Mouse (Mus musculus) kidney, embryonic 14.5 days (tissue): ENCODE data around the gene Tbc1d2. TPM values are rescaled to one million over a fixed set of nuclear protein-coding genes. Genes with fewer than 3 reads are reported as not detected.
"Not testable (repeated sequence)": the region's sequence is repeated elsewhere in the genome, so short reads cannot be mapped to it uniquely, and the experiment has no call there.

Source experiments
- ATAC-seq: fragments of 200-750 bp; cut with Nextera tagmentation; 2 replicates; pipeline ENCODE4 v1.8.0; 2017; ENCODE audit warnings: moderate number of reproducible peaks, mild to moderate bottlenecking, moderate TSS enrichment, moderate library complexity; ENCODE audit not compliant: low FRiP score, low TSS enrichment
- H3K27ac ChIP-seq: fragments of 300-500 bp; sonication (generic); 2 replicates; pipeline ENCODE4 v1.5.1; 2014; ENCODE audit warnings: low read depth, mild to moderate bottlenecking, low read length, moderate library complexity, mixed read lengths
- H3K27me3 ChIP-seq: fragments of 300-500 bp; sonication (generic); 2 replicates; pipeline ENCODE4 v1.6.1; 2014; ENCODE audit warnings: mild to moderate bottlenecking, low read length; ENCODE audit not compliant: control insufficient read depth, insufficient read depth
- H3K36me3 ChIP-seq: fragments of 300-500 bp; sonication (generic); 2 replicates; pipeline ENCODE4 v1.6.1; 2014; ENCODE audit warnings: low read length, mixed read lengths; ENCODE audit not compliant: control insufficient read depth, insufficient read depth
- H3K4me1 ChIP-seq: fragments of 300-500 bp; sonication (generic); 2 replicates; pipeline ENCODE4 v1.6.1; 2014; ENCODE audit warnings: low read length, mixed read lengths; ENCODE audit not compliant: control insufficient read depth, insufficient read depth
- H3K4me2 ChIP-seq: fragments of 300-500 bp; sonication (generic); replicated peaks from 2 replicates; pipeline ENCODE4 v1.6.1; 2014; ENCODE audit warnings: low read depth, mild to moderate bottlenecking, low read length
- H3K4me3 ChIP-seq: fragments of 300-500 bp; sonication (generic); 2 replicates; pipeline ENCODE4 v1.5.1; 2014; ENCODE audit warnings: mild to moderate bottlenecking, low read length
- H3K9ac ChIP-seq: fragments of 300-500 bp; sonication (generic); 2 replicates; pipeline ENCODE4 v1.6.1; 2014; ENCODE audit warnings: low read depth, mild to moderate bottlenecking, low read length, moderate library complexity
- H3K9me3 ChIP-seq: fragments of 300-500 bp; sonication (generic); 2 replicates; pipeline ENCODE4 v1.6.1; 2016; ENCODE audit warnings: low read length; ENCODE audit not compliant: control insufficient read depth
- WGBS: fragments of 180-500 bp; shearing (Covaris S2); extraction: QIAGEN DNeasy Blood & Tissue Kit; methylation state at CpG from one replicate; pipeline ENCODE4 v1.1.7; 2014; 5-methylcytosine and 5-hydroxymethylcytosine counted together
- polyA plus RNA-seq: library from polyadenylated mRNA; unstranded; fragments of >200 nt; fragmentation: Nextera tagmentation; extraction: Ambion mirVana; gene quantifications from 2 replicates; pipeline ENCODE4 v1.2.1, GENCODE M21; 2014

Tbc1d2 gene
- polyA plus RNA-seq, 1 experiment from 2014 or later: 2.6 TPM

DNA sequence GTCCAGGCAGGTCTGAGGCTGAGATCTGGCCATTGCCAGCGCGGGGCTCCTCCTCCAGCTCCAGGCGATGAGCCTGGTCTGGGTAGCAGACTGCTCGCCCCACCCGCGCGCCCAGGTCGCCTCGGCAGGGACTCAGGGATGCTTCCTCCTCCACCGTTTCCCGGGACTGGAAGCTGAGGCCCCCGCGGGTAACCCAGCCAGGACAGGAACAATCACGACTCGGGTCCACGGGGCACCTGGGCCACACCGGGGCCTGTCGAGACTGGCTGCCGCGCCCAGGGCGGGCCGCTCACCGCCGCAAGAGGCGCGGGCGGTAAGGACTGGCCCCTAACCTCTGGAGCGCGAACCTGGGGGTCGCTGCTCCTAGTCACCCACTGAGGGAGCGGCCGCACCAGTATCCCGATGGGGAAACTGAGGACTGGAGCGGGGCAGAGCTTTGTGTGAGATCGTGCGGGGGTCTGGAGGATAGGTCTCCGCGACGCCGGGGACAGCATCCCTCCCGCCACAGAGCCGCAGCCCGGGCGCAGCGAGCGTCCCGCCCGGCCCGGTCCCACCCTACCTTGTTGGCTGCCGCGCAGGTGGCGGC, 48.7 kb downstream of the Tbc1d2 start:
- Histone ChIP-seq H3K9me3 (no peaks in the 10 kb centered on the region), H3K36me3 (no peaks in the 10 kb centered on the region), H3K4me2 (peak overlapping the region; percentile 98), H3K4me1 (no peaks in the 10 kb centered on the region), H3K27ac (no peak overlapping the region), H3K4me3 (peak overlapping the region; percentile 57), H3K9ac (peak overlapping the region; percentile 60), H3K27me3 (peaks cover 22% of the 10 kb centered on the region)
- under 1% methylated on average over 47 of the region's 52 CpGs for WGBS
- peak; percentile 48 for ATAC-seq

DNA sequence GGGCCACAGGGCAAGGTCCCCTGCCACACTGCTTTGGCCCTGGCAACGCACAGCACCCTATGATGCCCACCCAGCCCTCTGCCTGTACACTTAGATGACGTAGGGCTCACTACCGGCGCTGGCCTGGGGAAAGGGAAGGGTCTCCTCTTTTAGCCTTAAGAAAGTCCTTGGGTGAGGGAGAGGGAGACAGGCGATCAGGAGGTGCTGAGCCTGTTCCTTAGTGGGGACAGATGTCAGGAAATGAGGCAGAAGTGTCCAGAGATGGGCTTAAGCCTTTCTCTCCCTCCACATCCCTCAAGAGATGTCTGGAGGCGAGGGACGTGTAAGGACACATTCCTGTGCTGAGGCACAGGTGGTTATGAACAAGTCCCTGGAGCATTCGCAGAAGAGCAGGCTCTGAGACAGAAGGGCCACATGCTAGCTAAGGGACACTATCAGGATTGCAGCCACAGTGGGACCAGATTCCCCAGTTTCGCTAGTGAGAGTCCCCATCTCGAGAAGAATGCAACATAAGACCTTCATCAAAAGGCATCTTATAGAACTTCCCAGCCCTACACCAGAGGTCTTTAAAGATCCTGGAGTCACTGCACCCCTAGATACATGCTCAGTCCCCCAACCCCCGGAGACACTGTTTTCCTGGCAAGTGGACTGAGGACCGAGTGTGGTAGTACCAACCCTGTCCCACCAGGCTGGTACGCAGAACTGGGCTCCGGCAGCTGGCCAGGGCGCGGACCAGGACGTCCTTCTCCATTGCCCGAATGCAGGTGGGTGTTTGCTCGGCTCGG, 49.3 kb downstream of the Tbc1d2 start:
- Histone ChIP-seq H3K4me2 (peak overlapping the region; percentile 98), H3K4me1 (no peaks in the 10 kb centered on the region), H3K4me3 (peak overlapping the region; percentile 57), H3K27ac (no peak overlapping the region), H3K27me3 (peaks cover 22% of the 10 kb centered on the region), H3K36me3 (no peaks in the 10 kb centered on the region), H3K9ac (peak overlapping the region; percentile 60), H3K9me3 (no peaks in the 10 kb centered on the region)
- ATAC-seq: no peak
- WGBS: 38% methylated on average over 20 of the region's 20 CpGs

DNA sequence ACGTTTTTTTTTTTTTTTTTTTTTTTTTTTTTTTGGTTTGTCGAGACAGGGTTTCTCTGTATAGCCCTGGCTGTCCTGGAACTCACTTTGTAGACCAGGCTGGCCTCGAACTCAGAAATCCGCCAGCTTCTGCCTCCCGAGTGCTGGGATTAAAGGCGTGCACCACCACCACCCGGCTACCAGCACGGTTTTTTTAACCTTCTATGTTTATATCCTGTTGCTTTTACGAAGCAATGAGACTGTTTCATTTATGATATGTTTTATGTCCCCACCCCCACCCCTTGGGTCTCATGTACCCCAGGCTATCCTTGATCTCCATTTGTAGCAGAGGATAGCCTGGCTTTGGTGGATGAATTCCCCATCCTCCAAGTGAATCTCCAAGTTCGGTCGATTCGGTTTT, 50.4 kb downstream of the Tbc1d2 start:
- not testable (repeated sequence) for ATAC-seq, H3K4me3 ChIP-seq, H3K9me3 ChIP-seq, H3K4me1 ChIP-seq, H3K9ac ChIP-seq, H3K4me2 ChIP-seq, H3K36me3 ChIP-seq, H3K27ac ChIP-seq
- WGBS: 89% methylated on average over 12 of the region's 12 CpGs
- peaks cover 22% of the 10 kb centered on the region for H3K27me3 ChIP-seq

DNA sequence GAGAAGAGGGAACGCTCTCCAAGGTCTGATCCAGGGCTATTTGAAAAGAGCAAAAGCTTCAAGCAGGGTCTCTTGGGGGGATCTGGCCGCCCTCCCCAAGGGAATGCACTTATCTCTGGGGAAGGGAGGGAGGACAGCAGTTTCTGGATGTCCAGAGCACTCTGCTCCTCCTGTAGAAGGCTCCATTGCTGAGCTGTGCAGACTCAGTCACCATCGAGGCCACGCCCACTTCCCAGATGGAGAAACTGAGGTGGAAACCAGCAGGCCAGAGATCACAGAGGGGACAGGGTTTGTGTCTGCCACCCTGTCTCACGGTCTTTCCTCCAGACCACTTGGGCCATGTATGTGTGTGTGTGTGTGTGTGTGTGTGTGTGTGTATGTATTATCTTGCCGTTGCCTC, 51.0 kb downstream of the Tbc1d2 start:
- H3K4me1 ChIP-seq: no peaks in the 10 kb centered on the region
- H3K4me3 ChIP-seq: no peak overlapping the region
- no peak overlapping the region for H3K4me2 ChIP-seq
- no peaks in the 10 kb centered on the region for H3K36me3 ChIP-seq
- H3K9ac ChIP-seq: no peak overlapping the region
- H3K9me3 ChIP-seq: no peaks in the 10 kb centered on the region
- H3K27me3 ChIP-seq: peaks cover 22% of the 10 kb centered on the region
- no peak overlapping the region for H3K27ac ChIP-seq
- no peak for ATAC-seq
- 83% methylated on average over 6 of the region's 6 CpGs for WGBS

DNA sequence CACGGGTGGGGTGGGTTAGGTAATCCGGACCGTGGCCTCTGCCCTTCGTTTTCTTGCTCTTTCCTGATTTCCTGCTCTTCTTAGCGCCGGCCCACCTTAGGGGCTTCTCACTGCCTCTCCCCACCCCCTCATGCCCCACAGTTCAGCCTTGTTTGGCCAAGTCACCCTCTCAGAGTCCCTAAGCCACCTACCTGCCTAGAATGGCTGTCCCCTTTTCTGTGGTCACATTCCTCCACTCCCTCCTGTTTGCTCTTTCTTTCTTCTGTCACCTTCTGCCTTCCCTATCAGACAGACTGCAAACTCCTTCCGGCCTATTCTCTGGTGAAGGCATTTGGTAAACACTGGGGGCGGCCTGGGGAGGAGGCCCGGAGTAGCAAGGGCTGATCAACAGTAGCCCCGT, 51.9 kb downstream of the Tbc1d2 start:
- Histone ChIP-seq H3K9ac (no peak overlapping the region; the same call in 1 of the 2 replicates), H3K27me3 (peaks cover 22% of the 10 kb centered on the region), H3K9me3 (no peaks in the 10 kb centered on the region), H3K27ac (peak overlapping the region; percentile 26; the same call in 1 of the 2 replicates), H3K4me2 (no peak overlapping the region), H3K4me1 (no peaks in the 10 kb centered on the region), H3K4me3 (no peak overlapping the region), H3K36me3 (no peaks in the 10 kb centered on the region)
- no peak for ATAC-seq
- WGBS: 72% methylated on average over 10 of the region's 10 CpGs

DNA sequence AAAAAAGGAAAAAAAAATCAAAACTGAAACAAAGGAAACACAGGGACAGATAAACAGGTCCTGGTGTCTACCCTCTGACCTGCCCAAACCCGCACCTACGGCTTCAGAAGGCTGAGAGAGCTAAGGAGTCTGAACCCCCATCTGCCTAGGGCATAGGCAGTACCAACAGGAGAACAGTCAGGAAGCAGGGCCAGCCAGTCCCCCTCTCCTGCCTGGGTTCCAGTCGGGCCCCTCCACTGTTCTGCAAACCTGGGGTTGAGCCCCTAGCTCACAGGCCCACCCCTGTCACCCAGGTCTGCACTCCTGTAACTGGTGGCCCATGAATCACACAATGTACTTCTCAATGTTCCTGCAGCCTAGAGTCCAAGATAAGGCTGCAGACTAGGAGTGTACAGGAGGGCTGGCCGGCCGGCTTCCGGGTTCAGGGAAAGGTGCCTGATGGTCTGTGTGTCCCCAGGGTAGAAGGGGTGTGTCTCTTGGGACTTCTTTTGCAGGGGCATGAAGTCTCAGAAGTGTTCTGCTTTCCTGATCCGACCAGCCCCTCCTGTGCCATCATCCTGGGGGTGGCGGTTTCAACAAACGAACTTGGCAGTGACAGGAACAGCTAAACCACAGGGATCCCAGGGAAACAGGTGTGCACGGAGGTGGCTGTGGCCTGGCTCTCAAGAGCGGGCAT, 52.6 kb downstream of the Tbc1d2 start:
- Histone ChIP-seq H3K4me3 (no peak overlapping the region), H3K27me3 (peaks cover 22% of the 10 kb centered on the region), H3K27ac (peak overlapping the region; percentile 26; the same call in 1 of the 2 replicates), H3K36me3 (no peaks in the 10 kb centered on the region), H3K9me3 (no peaks in the 10 kb centered on the region), H3K4me1 (no peaks in the 10 kb centered on the region), H3K4me2 (no peak overlapping the region), H3K9ac (no peak overlapping the region)
- no peak for ATAC-seq
- WGBS: 70% methylated on average over 11 of the region's 11 CpGs

DNA sequence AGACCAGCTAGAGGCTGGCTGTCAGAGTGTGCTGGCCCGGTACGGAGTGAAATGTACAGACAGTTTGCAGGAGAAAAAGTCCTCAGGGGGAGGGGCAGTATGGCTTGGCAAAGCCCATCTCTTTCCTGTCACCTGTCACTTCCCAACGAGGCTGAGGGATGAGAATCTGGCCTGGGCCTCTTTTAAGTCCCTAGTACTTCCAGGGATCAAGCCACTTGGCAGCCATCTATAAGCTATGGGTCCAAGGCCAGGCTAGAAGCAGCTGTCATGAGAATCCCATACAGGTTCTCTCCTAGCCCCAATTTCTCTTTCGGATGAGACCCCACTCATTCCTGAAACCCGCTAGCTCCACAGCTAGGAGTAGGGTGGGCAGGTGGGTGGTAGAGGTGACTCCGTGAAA, 53.6 kb downstream of the Tbc1d2 start:
- WGBS: 69% methylated on average over 6 of the region's 6 CpGs
- no peaks in the 10 kb centered on the region for H3K4me1 ChIP-seq
- H3K27ac ChIP-seq: no peak overlapping the region
- no peak overlapping the region for H3K4me2 ChIP-seq
- no peak for ATAC-seq
- H3K9me3 ChIP-seq: no peaks in the 10 kb centered on the region
- no peaks in the 10 kb centered on the region for H3K36me3 ChIP-seq
- H3K4me3 ChIP-seq: no peak overlapping the region
- no peak overlapping the region for H3K9ac ChIP-seq
- H3K27me3 ChIP-seq: peaks cover 18% of the 10 kb centered on the region

DNA sequence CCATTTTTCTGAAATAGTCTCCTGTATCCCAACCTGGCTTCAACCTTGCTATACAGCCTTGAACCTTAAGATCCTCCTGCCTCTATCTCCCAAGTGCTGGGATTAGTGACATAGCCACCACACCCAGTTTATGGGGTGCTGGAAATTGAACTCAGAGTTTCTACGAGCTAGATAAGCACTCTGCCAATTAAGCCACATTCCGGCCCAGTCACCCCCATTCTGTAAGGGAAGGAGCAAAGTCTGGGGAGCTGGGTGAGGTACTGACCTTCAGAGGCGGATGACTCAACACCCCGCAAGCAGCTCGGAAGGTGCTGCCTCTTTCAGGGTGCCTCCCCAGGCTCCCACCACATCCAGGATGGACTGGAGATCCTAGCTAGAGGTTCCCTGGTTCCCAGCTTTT, 55.9 kb downstream of the Tbc1d2 start:
- no peaks in the 10 kb centered on the region for H3K27me3 ChIP-seq
- H3K4me3 ChIP-seq: no peak overlapping the region
- no peaks in the 10 kb centered on the region for H3K36me3 ChIP-seq
- no peaks in the 10 kb centered on the region for H3K4me1 ChIP-seq
- H3K4me2 ChIP-seq: no peak overlapping the region
- 85% methylated on average over 5 of the region's 5 CpGs for WGBS
- no peaks in the 10 kb centered on the region for H3K9me3 ChIP-seq
- ATAC-seq: no peak
- no peak overlapping the region for H3K27ac ChIP-seq
- no peak overlapping the region for H3K9ac ChIP-seq

DNA sequence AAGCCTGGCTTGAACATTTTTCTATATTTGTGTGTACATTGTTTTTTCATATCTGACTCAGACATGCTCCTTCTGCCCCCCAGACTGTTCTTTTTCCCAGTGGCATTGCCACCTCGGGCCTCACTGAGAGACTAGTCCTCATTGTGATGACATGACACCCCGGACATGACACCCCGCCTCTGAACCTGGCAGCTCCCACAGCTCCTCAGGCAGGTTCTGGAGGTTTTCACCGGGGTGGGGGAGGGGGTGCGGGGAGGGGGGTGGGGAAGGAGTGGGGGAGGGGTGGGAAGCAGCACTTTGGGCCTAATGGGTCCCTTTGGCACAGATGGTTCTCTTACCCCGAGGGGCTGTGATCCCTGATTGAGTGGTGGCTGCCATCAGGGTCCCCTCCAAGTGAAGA, 56.5 kb downstream of the Tbc1d2 start:
- Histone ChIP-seq H3K9ac (no peak overlapping the region), H3K27me3 (no peaks in the 10 kb centered on the region), H3K27ac (no peak overlapping the region), H3K9me3 (no peaks in the 10 kb centered on the region), H3K4me2 (no peak overlapping the region), H3K36me3 (no peaks in the 10 kb centered on the region), H3K4me3 (no peak overlapping the region), H3K4me1 (no peaks in the 10 kb centered on the region)
- 22% methylated on average over 6 of the region's 6 CpGs for WGBS
- ATAC-seq: no peak
